Mouse (Mus musculus): ENCODE results near the gene Padi2.

The Padi2 gene

DNA sequence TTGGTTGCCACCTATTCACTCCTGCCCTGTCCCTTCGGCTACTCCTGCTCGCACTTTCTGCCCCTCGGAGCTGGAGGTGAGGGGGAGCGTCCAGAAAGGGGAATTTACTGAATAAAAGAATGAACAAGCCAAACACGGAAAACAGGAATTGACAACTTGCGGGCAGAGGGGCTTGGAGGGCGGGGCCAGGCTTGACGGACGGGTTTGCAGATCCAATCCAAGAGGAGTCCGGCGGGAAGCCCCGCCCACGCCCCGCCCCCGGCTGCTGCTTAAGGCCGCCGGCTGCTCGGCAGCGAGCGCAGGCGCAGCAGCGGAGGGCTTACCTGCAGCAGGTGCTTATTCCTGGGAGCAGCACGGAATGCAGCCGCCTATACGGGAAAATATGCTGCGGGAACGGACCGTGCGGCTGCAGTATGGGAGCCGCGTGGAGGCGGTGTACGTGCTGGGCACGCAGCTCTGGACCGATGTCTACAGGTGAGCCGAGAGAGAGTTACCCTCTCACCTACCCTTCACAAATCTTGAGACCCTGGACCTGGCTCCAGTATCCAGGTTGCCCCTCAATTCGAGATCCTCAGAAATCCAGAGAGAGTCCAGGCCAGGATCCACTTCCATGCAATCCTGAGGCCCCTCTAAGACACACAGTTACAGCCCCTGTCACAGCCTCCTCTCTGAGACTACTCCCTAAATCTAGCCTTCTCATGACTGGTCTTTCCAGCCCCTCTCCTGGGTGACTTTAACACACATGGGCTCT, at the start of gene Padi2:
Gene Padi2 (plus strand): TSS at position 269 of the 751 bp plus-strand sequence.
- DNase-seq: peak; percentile 23

DNA sequence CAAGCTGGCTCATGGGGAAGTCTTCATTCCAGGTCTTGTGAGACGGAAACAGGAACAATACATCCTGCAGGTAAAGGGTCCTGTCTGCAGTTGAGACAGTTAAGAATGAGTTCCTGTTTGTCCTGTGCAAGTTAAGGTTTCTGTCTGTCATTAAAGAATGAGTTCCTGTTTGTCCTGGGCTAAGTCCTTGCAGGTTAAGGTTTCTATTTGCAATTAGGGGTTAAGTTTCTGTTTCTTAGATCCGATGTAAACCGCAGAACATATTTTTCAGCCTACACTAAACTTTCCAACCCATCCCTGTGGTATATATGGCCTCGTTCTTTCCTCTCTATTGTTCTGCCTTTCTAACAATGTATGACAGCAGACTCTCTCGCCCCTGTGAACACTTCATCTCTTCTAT, 49.1 kb upstream of the Padi2 start:
- DNase-seq: no peak

- DNase-seq: no peak
Measured at GRCm38 (mm10) chr4:140857813-140858212, 48.3 kb upstream of the Padi2 start.

DNA sequence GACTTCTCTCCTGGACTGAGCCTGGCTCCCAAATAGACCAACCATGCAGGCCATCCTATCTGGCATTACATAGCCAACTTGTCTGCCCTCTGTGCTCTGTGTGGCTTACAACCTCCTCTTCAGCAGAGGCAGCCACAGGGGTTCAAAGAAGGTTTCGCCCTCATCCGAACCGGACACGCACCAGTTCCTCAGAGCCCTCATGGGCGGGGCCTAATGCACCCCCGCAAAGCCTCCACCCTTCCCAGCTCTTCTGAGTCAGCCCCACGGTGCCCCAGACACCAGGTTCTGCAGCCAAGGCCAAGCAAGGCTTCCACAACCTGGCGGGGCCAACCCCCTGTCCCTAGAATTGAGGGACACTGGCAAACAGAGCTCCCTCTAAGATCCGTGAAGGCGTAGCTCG, 46.9 kb upstream of the Padi2 start:
- DNase-seq: no peak

- DNase-seq: no peak
Measured at GRCm38 (mm10) chr4:140860125-140860766, 45.9 kb upstream of the Padi2 start.

GRCm38 (mm10) chr4:140860767-140861147, 45.4 kb upstream of the Padi2 start:
- DNase-seq: no peak

DNA sequence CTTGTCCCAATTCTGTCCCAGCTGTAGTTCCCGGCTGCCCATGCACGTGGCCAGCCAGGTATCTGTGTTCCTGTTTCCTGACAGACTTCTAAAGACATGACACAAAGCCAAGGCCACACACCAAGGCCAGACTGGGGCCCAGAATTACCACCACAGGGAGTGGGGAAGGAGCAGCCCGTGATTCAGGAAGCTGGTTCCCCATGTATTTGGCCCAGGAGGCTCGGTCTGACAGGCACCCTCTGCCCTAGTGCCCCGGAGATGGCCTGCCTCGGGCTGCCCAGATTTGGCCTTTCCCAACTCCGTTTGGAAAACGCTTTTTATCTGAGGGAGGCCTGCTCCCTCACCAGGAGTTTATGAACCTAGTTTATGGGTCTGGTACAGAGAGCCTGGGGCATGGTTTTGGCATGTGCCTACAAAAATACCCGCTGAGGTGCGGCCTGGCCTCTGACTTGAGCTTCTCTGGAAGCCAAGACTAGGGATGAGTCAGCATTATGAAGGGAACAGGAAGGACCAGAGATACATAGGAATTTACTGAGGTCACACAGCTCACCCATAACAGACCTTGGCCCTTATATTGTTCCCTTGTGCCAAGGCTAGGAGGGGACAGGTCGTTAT, 44.0 kb upstream of the Padi2 start:
- DNase-seq: no peak

- DNase-seq: no peak
Measured at GRCm38 (mm10) chr4:140868484-140869190, 37.5 kb upstream of the Padi2 start.

DNA sequence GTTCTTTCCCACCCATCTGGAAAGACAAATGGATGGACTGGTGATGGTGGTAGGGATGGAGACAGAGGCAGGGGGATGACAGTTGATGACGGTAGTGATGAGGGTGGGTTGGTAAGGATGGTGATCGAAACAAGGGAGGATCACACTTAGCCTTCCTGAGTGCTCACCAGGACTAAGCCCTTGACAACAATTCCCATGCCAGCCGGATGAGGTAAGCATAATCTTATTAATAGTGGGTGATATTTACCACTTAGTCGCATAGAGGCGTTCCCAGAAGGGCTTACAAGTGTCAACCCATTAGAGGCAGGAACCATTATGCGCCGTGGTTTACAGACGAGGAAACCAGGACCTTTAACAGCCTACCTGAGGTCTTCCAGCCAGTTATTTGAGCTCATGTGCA, 36.2 kb upstream of the Padi2 start:
- no peak for DNase-seq

GRCm38 (mm10) chr4:140870876-140871275, 35.3 kb upstream of the Padi2 start:
- no peak for DNase-seq

DNA sequence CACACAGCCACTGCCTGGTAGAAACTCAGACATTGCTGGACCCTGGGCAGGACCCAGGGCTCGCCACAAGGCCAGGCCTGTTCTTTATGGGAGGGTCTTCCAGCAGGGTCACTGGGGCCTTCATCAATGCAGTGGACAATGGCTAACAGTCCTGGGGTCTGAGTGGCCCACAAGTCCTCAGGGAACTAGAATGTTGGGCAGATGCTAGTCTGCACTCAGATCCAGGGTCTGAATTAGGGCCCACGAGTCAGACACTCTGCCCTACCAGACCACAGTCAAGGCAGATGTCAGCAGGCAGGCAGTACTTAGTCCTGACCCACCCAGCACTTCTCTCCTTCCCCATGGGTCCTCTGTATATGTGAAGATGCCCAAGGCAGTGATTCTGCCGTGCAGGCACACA, 34.8 kb upstream of the Padi2 start:
- DNase-seq: no peak

GRCm38 (mm10) chr4:140871851-140872685, 34.1 kb upstream of the Padi2 start:
- no peak for DNase-seq

- DNase-seq: no peak
Measured at GRCm38 (mm10) chr4:140872686-140872992, 33.5 kb upstream of the Padi2 start.

DNA sequence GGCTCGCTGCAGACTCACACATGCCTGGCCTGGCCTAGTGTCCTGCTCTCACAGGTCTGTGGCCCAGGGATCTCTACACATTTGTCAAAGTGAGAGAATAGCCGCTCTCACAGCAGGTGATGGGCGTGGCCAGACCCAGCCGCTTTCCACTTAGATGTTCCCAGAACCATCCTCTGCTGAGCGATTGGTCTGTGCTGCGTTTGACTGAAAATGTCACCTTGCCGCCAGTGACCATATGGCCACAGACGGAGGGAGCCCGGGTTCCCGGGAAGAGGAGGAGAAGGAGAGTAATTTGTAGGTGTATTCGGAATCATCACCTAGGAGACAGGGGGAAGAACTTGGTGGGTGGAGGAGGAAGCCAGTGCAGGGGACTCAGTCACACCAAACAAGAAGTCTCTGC, 33.1 kb upstream of the Padi2 start:
- DNase-seq: no peak

DNA sequence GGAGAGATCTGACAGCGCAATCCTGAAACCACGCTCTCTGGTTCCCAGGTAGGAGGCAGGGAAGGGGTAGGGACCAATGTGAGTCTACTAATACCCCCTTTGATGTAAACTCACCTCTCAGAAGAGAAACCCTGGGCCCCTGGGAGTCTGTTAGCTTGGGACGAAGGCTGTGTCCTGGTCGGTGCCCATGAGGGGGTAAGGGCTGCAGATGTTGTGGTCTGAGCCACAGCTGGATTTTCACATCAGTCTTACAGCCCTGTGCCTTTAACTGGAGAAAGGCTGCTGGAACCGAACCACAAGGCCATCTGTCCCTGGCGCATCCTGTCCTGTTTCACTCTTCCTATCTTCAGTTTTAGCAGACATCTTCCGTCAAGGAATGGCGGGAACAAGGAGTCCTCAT, 30.0 kb upstream of the Padi2 start:
- no peak for DNase-seq

DNA sequence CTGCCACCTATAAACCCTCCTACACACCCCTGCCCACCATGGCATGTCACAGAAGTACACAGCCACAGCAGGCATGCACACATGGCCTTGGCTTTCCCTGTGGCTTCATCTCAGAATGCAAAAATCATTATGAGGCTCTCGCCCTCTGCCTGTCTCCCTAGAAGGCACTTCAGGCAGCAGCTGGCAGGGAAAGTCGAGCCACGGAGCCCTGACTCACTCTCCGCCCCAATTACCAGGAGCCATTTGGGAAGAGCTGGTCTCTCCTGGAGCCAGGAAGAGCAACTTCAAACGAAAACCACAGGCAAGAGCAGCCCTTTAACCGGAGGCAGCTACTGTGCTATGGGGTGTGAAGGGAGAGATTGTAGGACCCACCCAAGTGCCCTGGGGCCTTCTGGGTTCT, 29.5 kb upstream of the Padi2 start:
- DNase-seq: no peak

GRCm38 (mm10) chr4:140877441-140877840, 28.7 kb upstream of the Padi2 start:
- DNase-seq: no peak

- no peak for DNase-seq
Measured at GRCm38 (mm10) chr4:140878655-140879054, 27.5 kb upstream of the Padi2 start.

DNA sequence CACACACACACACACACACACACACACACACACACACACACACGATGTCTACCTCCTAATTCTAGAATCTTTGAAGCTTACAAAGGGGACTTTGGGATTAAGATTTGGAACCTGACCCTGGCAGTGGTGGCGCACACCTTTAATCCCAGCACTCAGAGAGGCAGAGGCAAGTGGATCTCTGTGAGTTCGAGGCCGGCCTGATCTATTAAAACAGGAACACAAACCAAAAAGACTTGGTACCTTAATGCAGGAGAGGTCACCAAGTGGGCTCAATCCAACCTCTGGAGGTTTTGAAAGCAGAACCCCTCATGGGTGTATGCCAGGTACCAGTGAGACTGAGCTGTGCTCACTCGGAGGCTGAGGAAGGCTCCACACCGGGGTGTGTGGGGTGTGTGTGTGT, 27.0 kb upstream of the Padi2 start:
- no peak for DNase-seq

GRCm38 (mm10) chr4:140879739-140880138, 26.4 kb upstream of the Padi2 start:
- DNase-seq: no peak

DNA sequence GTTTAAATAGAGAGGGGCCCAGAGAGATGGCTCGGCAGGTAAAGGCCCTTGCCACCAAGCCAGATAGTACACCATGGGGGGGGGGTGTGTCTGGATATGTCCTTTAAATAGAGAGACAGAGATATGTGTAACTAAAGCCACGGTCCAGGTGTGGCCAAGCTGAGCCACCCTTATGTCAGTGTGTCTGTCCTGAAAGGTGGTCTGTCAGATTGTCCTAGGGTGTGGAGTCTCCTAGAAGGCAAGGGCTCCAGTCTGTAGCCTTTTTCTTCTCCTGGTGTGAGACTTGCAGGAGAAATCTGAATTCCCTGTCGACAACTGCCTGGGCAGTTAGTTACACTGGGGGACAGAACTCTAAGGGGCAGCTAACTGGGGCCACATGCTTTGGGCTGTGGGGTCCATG, 25.9 kb upstream of the Padi2 start:
- DNase-seq: no peak

- DNase-seq: no peak
Measured at GRCm38 (mm10) chr4:140881026-140881670, 25.0 kb upstream of the Padi2 start.
